Mouse (Mus musculus) limb, embryonic 14.5 days (tissue): Measurements from ENCODE around the gene Atoh8. TPM values are rescaled to one million over a fixed set of nuclear protein-coding genes. Genes with fewer than 3 reads are reported as not detected.

ENCODE experiments used
- ATAC-seq: fragments of 200-750 bp; cut with Nextera tagmentation; 2 replicates; pipeline ENCODE4 v1.8.0; 2017; ENCODE audit warnings: low read depth, moderate number of reproducible peaks, moderate TSS enrichment; ENCODE audit not compliant: low FRiP score
- DNase-seq: peaks from one replicate; pipeline ENCODE4 v3.0.0-alpha.2; 2015; ENCODE audit warnings: low spot score
- H3K27ac ChIP-seq: fragments of 300-500 bp; sonication (generic); replicated peaks from 2 replicates; pipeline ENCODE4 v1.5.1; 2014; ENCODE audit warnings: low read depth, mild to moderate bottlenecking, low read length, moderate library complexity, mixed read lengths
- H3K27me3 ChIP-seq: fragments of 300-500 bp; sonication (generic); 2 replicates; pipeline ENCODE4 v1.6.1; 2014; ENCODE audit warnings: low read length, mixed read lengths; ENCODE audit not compliant: control insufficient read depth, insufficient read depth
- H3K36me3 ChIP-seq: fragments of 300-500 bp; sonication (generic); 2 replicates; pipeline ENCODE4 v1.6.1; 2014; ENCODE audit warnings: mild to moderate bottlenecking, low read length, moderate library complexity, mixed read lengths; ENCODE audit not compliant: control insufficient read depth, insufficient read depth
- H3K4me1 ChIP-seq: fragments of 300-500 bp; sonication (generic); 2 replicates; pipeline ENCODE4 v1.6.1; 2014; ENCODE audit warnings: antibody characterized with exemption, low read length, mixed read lengths; ENCODE audit not compliant: control insufficient read depth, insufficient read depth
- H3K4me2 ChIP-seq: fragments of 300-500 bp; sonication (generic); replicated peaks from 2 replicates; pipeline ENCODE4 v1.6.1; 2014; ENCODE audit warnings: low read depth, mild to moderate bottlenecking, low read length, moderate library complexity; ENCODE audit not compliant: severe bottlenecking
- H3K4me3 ChIP-seq: fragments of 300-500 bp; sonication (generic); replicated peaks from 2 replicates; pipeline ENCODE4 v1.5.1; 2014; ENCODE audit warnings: low read length
- H3K9ac ChIP-seq: fragments of 300-500 bp; sonication (generic); 2 replicates; pipeline ENCODE4 v1.6.1; 2014; ENCODE audit warnings: mild to moderate bottlenecking, low read depth, low read length, moderate library complexity; ENCODE audit not compliant: severe bottlenecking
- H3K9me3 ChIP-seq: fragments of 300-500 bp; sonication (generic); 2 replicates; pipeline ENCODE4 v1.6.1; 2016; ENCODE audit warnings: low read length; ENCODE audit not compliant: control insufficient read depth
- POLR2A ChIP-seq: fragments of 200-500 bp; IDR thresholded peaks from 2 replicates; pipeline ENCODE4 v1.8.0; 2012; ENCODE audit warnings: inconsistent platforms, mild to moderate bottlenecking, moderate library complexity, borderline replicate concordance; ENCODE audit not compliant: insufficient read depth, insufficient read length; ENCODE audit errors: extremely low read depth
- WGBS: fragments of 180-500 bp; shearing (Covaris S2); extraction: QIAGEN DNeasy Blood & Tissue Kit; methylation state at CpG from one replicate; pipeline ENCODE4 v1.1.7; 2014; 5-methylcytosine and 5-hydroxymethylcytosine counted together
- polyA plus RNA-seq, 2 experiments: library from polyadenylated mRNA; depleted of rRNA in 1 of 2; stranded (reverse) in 1 of 2; unstranded in 1 of 2; fragments of >200 nt; fragmentation: Nextera tagmentation in 1 of 2; extraction: Ambion mirVana in 1 of 2; gene quantifications; 2 replicates each; pipeline versions ENCODE4 v1.2.1 to v1.2.3; 2012 to 2014

The Atoh8 gene
- polyA plus RNA-seq, 2 experiments = 15.1 to 19.8 TPM

- no peak for ATAC-seq
Observed at GRCm38 (mm10) chr6:72227665-72228265, 7.6 kb downstream of the Atoh8 start.

DNA sequence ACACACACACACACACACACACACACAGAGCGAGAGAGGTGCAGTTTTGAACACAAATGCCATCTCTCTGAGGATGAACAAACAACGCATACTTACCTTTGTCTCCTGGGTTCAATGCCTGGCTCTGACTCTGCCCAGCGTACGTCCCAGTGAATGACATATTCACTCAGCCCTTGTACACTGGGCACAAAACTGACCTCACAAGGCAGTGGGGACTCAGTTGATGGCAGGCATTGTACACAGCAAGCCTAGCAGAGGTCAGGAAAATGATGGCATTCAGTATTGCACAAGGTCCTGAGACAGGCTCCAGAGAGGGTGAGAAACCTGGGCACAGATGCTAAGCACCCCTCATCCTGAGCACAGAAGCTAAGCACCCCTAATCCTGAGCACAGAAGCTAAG is 8.4 kb downstream of the Atoh8 start:
- Histone ChIP-seq H3K27me3 (no peaks in the 10 kb centered on the region), H3K9me3 (no peaks in the 10 kb centered on the region), H3K9ac (no peak overlapping the region), H3K4me3 (no peak overlapping the region), H3K4me2 (no peak overlapping the region), H3K4me1 (peaks cover 36% of the 10 kb centered on the region), H3K36me3 (peaks cover 14% of the 10 kb centered on the region), H3K27ac (no peak overlapping the region)
- no peak for TF ChIP-seq POLR2A
- WGBS = 84% methylated on average over 4 of the region's 4 CpGs
- DNase-seq = no peak
- ATAC-seq = no peak

More at GRCm38 (mm10) chr6:72227665-72228265, 7.6 kb downstream of the Atoh8 start:
- TF ChIP-seq POLR2A = no peak
- no peak for DNase-seq
- H3K9me3 ChIP-seq = no peaks in the 10 kb centered on the region
- no peaks in the 10 kb centered on the region for H3K27me3 ChIP-seq
- no peak overlapping the region for H3K9ac ChIP-seq
- H3K27ac ChIP-seq = no peak overlapping the region
- peaks cover 7% of the 10 kb centered on the region for H3K36me3 ChIP-seq
- no peak overlapping the region for H3K4me3 ChIP-seq
- 78% methylated on average over 9 of the region's 9 CpGs for WGBS
- peaks cover 35% of the 10 kb centered on the region for H3K4me1 ChIP-seq
- H3K4me2 ChIP-seq = no peak overlapping the region

- Histone ChIP-seq H3K4me3 (no peak overlapping the region), H3K27me3 (no peaks in the 10 kb centered on the region), H3K36me3 (peaks cover 19% of the 10 kb centered on the region), H3K4me2 (no peak overlapping the region), H3K9me3 (no peaks in the 10 kb centered on the region), H3K27ac (no peak overlapping the region), H3K9ac (no peak overlapping the region), H3K4me1 (peaks cover 34% of the 10 kb centered on the region)
- ATAC-seq = no peak
- 62% methylated on average over 3 of the region's 3 CpGs for WGBS
- DNase-seq = no peak
- no peak for TF ChIP-seq POLR2A
Observed at GRCm38 (mm10) chr6:72225686-72226085, 9.7 kb downstream of the Atoh8 start.

- TF ChIP-seq POLR2A = no peak
- H3K4me1 ChIP-seq = peaks cover 45% of the 10 kb centered on the region
- WGBS = 61% methylated on average over 6 of the region's 6 CpGs
Observed at GRCm38 (mm10) chr6:72223892-72224291, 11.5 kb downstream of the Atoh8 start.

GRCm38 (mm10) chr6:72222876-72223275 is 12.5 kb downstream of the Atoh8 start:
- Histone ChIP-seq H3K27me3 (no peaks in the 10 kb centered on the region), H3K9ac (no peak overlapping the region), H3K27ac (no peak overlapping the region), H3K4me3 (no peak overlapping the region), H3K36me3 (peaks cover 19% of the 10 kb centered on the region), H3K4me2 (no peak overlapping the region; the same call in 1 of the 2 replicates), H3K4me1 (peaks cover 51% of the 10 kb centered on the region), H3K9me3 (no peaks in the 10 kb centered on the region)
- TF ChIP-seq POLR2A = no peak
- 67% methylated on average over 6 of the region's 6 CpGs for WGBS
- no peak for ATAC-seq
- DNase-seq = no peak

More at GRCm38 (mm10) chr6:72223892-72224291, 11.5 kb downstream of the Atoh8 start:
- H3K9ac ChIP-seq = no peak overlapping the region
- DNase-seq (no peak), ATAC-seq (no peak)
- H3K27me3 ChIP-seq = no peaks in the 10 kb centered on the region
- H3K27ac ChIP-seq = no peak overlapping the region
- no peaks in the 10 kb centered on the region for H3K9me3 ChIP-seq
- peaks cover 19% of the 10 kb centered on the region for H3K36me3 ChIP-seq
- H3K4me2 ChIP-seq = no peak overlapping the region
- H3K4me3 ChIP-seq = no peak overlapping the region
